Mouse (Mus musculus): ENCODE data around the gene Mrpl45.
A peak's percentile ranks its signal among the peaks of the same experiment; 100 is the strongest.

GRCm38 (mm10) chr11:97315504-97316503, at the start of gene Mrpl45:
- TF ChIP-seq CTCF (conservative IDR thresholded peaks at IDR 0.05; ENCODE audit: insufficient read depth, insufficient read length, low read depth, low read length) (no peak), POLR2A (IDR thresholded peaks at IDR 0.05; ENCODE audit: low read depth, low read length) (peak; percentile 25)

Measured in kidney, adult 2 months (tissue).